Mouse (Mus musculus) intestine, postnatal 0 days (tissue): ENCODE data around the gene Sipa1l2. TPM values are rescaled to one million over a fixed set of nuclear protein-coding genes. Genes with fewer than 3 reads are reported as not detected.
A peak's percentile ranks its signal among the peaks of the same experiment; 100 is the strongest.

Experiments
- ATAC-seq: fragments of 200-750 bp; cut with Nextera tagmentation; 2 replicates; pipeline ENCODE4 v1.8.0; 2017; ENCODE audit warnings: mild to moderate bottlenecking, moderate TSS enrichment, moderate library complexity
- H3K27ac ChIP-seq: fragments of 300-500 bp; sonication (generic); 2 replicates; pipeline ENCODE4 v1.5.1; 2014; ENCODE audit warnings: mild to moderate bottlenecking, low read depth, low read length, moderate library complexity
- H3K27me3 ChIP-seq: fragments of 300-500 bp; sonication (generic); replicated peaks from 2 replicates; pipeline ENCODE4 v1.6.1; 2014; ENCODE audit warnings: low read length, mixed read lengths; ENCODE audit not compliant: control insufficient read depth, insufficient read depth
- H3K36me3 ChIP-seq: fragments of 300-500 bp; sonication (generic); 2 replicates; pipeline ENCODE4 v1.6.1; 2014; ENCODE audit warnings: mild to moderate bottlenecking, moderate library complexity; ENCODE audit not compliant: control insufficient read depth, insufficient read depth
- H3K4me1 ChIP-seq: fragments of 300-500 bp; sonication (generic); replicated peaks from 2 replicates; pipeline ENCODE4 v1.6.1; 2014; ENCODE audit warnings: antibody characterized with exemption, low read length, mixed read lengths; ENCODE audit not compliant: control insufficient read depth, insufficient read depth
- H3K4me2 ChIP-seq: fragments of 300-500 bp; sonication (generic); replicated peaks from 2 replicates; pipeline ENCODE4 v1.6.1; 2014; ENCODE audit warnings: low read depth, mild to moderate bottlenecking, moderate library complexity
- H3K4me3 ChIP-seq: fragments of 300-500 bp; sonication (generic); 2 replicates; pipeline ENCODE4 v1.5.1; 2014; ENCODE audit warnings: low read depth, low read length
- H3K9ac ChIP-seq: fragments of 300-500 bp; sonication (generic); 2 replicates; pipeline ENCODE4 v1.6.1; 2014; ENCODE audit warnings: mild to moderate bottlenecking, low read depth, low read length
- H3K9me3 ChIP-seq: fragments of 300-500 bp; sonication (generic); 2 replicates; pipeline ENCODE4 v1.6.1; 2016; ENCODE audit warnings: mixed run types; ENCODE audit not compliant: control insufficient read depth
- CTCF ChIP-seq: sonication (generic); IDR thresholded peaks from 2 replicates; pipeline ENCODE4 v1.5.1; 2016; ENCODE audit warnings: low read depth, mild to moderate bottlenecking, control low read depth, antibody characterized with exemption, moderate library complexity
- WGBS: fragments of 180-500 bp; shearing (Covaris S2); extraction: QIAGEN DNeasy Blood & Tissue Kit; methylation state at CpG from one replicate; pipeline ENCODE4 v1.1.7; 2014; 5-methylcytosine and 5-hydroxymethylcytosine counted together
- polyA plus RNA-seq: library from polyadenylated mRNA; unstranded; fragments of >200 nt; fragmentation: Nextera tagmentation; extraction: Ambion mirVana; gene quantifications from 2 replicates; pipeline ENCODE4 v1.2.1, GENCODE M21; 2015

Gene Sipa1l2
- polyA plus RNA-seq, 1 experiment from 2014 or later: 4.5 TPM

GRCm38 (mm10) chr8:125559066-125559653 lies 10.4 kb downstream of the Sipa1l2 start:
- Histone ChIP-seq H3K27ac (no peak overlapping the region), H3K4me1 (peaks cover 47% of the 10 kb centered on the region), H3K9ac (no peak overlapping the region), H3K36me3 (no peaks in the 10 kb centered on the region), H3K27me3 (no peaks in the 10 kb centered on the region), H3K4me2 (peak overlapping the region; percentile 59), H3K4me3 (no peak overlapping the region), H3K9me3 (no peaks in the 10 kb centered on the region)
- TF ChIP-seq CTCF: no peak
- ATAC-seq: no peak
- WGBS: 43% methylated on average over 5 of the region's 5 CpGs

- Histone ChIP-seq H3K4me1 (peaks cover 42% of the 10 kb centered on the region), H3K4me2 (peak overlapping the region; percentile 59), H3K9ac (no peak overlapping the region), H3K4me3 (no peak overlapping the region), H3K27ac (peak overlapping the region; percentile 82; the same call in 1 of the 2 replicates), H3K9me3 (no peaks in the 10 kb centered on the region), H3K27me3 (no peaks in the 10 kb centered on the region), H3K36me3 (no peaks in the 10 kb centered on the region)
- ATAC-seq: peak; percentile 39
- TF ChIP-seq CTCF: no peak
- 15% methylated on average over 23 of the region's 23 CpGs for WGBS
Observed at GRCm38 (mm10) chr8:125558109-125559065, 11.2 kb downstream of the Sipa1l2 start.

- peak overlapping the region; percentile 59 for H3K4me2 ChIP-seq
- ATAC-seq: peak; percentile 29
Observed at GRCm38 (mm10) chr8:125557391-125558108, 12.1 kb downstream of the Sipa1l2 start.

GRCm38 (mm10) chr8:125556706-125557105 lies 12.9 kb downstream of the Sipa1l2 start:
- H3K27ac ChIP-seq: peak overlapping the region; percentile 82
- ATAC-seq: no peak
- peaks cover 32% of the 10 kb centered on the region for H3K4me1 ChIP-seq
- TF ChIP-seq CTCF: no peak
- H3K9ac ChIP-seq: no peak overlapping the region
- no peaks in the 10 kb centered on the region for H3K27me3 ChIP-seq
- no peak overlapping the region for H3K4me3 ChIP-seq
- H3K4me2 ChIP-seq: peak overlapping the region; percentile 30; the same call in 1 of the 2 replicates
- no peaks in the 10 kb centered on the region; the same call in 1 of the 2 replicates for H3K36me3 ChIP-seq
- H3K9me3 ChIP-seq: no peaks in the 10 kb centered on the region
- WGBS: 39% methylated on average over 5 of the region's 5 CpGs

More at GRCm38 (mm10) chr8:125557391-125558108, 12.1 kb downstream of the Sipa1l2 start:
- Histone ChIP-seq H3K36me3 (no peaks in the 10 kb centered on the region; the same call in 1 of the 2 replicates), H3K27me3 (no peaks in the 10 kb centered on the region), H3K27ac (peak overlapping the region; percentile 82), H3K9ac (no peak overlapping the region), H3K4me3 (no peak overlapping the region), H3K4me1 (peaks cover 35% of the 10 kb centered on the region), H3K9me3 (no peaks in the 10 kb centered on the region)
- 29% methylated on average over 10 of the region's 10 CpGs for WGBS
- no peak for TF ChIP-seq CTCF

- H3K4me1 ChIP-seq: 0 out of 2 replicates have a peak, but pooled peaks cover 10% of the 10 kb centered on the region
- H3K9ac ChIP-seq: no peak overlapping the region
- H3K4me3 ChIP-seq: no peak overlapping the region
- 41% methylated on average over 4 of the region's 4 CpGs for WGBS
- no peak for TF ChIP-seq CTCF
- no peak for ATAC-seq
- H3K27me3 ChIP-seq: no peaks in the 10 kb centered on the region
- H3K27ac ChIP-seq: no peak overlapping the region
- no peaks in the 10 kb centered on the region for H3K9me3 ChIP-seq
- H3K36me3 ChIP-seq: no peaks in the 10 kb centered on the region; the same call in 1 of the 2 replicates
- H3K4me2 ChIP-seq: no peak overlapping the region
Observed at GRCm38 (mm10) chr8:125550567-125550966, 19.0 kb downstream of the Sipa1l2 start.
